Mouse (Mus musculus): Measurements from ENCODE around the gene Ceacam9.

Ceacam9 gene

DNA sequence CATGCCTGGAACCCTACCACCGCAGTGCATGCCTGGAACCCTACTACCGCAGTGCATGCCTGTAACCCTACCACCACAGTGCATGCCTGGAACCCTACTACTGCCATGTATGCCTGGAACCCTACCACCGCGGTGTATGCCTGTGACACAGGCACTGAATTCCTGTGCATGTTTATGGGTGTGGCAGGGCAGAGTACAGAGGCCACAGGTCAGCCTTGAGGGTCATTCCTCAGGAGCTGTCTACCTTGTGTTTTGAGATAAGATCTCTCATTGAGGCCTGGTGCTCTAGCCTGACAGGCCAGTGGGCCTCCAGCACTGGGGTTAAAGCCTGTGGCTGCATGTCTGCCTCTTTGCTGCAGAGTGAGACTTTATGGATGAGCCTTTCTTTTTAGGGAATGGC lies 23.6 kb downstream of the Ceacam9 start:
- DNase-seq = no peak

DNA sequence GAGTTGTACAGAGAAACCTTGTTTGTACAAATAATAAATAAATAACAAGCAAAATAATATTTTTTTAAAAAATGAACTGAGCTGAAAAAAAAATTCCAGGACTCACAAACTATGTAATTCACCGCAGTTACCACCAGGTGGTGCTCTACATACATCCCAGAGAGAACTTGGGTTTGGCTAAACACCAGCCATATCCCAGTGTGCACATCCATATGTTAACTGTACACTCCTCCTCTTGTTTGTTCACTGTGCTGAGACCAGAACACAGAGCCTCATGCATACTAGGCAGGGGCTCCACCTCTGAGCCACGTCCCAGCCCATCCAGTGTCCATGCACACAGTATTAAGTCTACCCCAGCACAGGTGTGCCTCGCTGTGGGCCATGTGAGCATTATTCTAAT lies 24.4 kb downstream of the Ceacam9 start:
- peak; percentile 42 for DNase-seq

DNA sequence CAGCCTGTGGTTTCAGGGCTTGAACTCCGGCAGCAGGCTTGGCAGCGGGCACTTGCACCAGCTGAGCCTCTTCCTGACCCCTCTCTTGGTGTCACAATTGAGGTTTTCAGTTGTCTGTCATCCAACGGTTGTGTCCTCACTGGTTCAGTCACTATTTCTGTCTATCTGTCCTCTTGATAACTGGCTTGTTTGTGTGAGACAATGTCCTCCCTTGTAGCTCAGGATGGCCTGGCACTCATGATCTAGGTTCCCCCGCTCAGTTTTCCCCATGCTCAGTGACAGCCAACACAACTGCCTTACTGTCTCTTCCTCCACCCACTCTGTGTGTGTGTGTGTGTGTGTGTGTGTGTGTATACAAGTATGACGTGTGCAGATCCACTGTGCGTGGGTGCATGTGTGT lies 25.9 kb downstream of the Ceacam9 start:
- DNase-seq = no peak

DNA sequence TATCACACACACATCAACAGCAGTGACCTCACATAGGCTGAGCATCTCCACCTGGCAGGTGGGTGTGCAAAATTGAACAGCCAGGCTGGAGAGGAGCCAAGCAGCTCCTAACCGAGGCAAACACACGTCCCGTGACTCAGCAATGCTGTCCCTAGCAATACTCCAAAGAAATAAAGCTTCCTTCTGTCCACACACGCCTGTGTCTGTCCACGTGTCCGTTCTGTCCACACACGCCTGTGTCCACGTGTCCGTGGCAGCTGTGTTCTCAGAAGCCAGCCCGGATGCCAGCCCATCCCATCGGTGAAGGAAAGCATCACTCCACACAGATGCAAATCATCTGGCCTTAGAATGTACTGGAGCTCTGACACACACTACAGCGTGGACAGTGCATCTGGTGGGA lies 30.3 kb downstream of the Ceacam9 start:
- DNase-seq = no peak

DNA sequence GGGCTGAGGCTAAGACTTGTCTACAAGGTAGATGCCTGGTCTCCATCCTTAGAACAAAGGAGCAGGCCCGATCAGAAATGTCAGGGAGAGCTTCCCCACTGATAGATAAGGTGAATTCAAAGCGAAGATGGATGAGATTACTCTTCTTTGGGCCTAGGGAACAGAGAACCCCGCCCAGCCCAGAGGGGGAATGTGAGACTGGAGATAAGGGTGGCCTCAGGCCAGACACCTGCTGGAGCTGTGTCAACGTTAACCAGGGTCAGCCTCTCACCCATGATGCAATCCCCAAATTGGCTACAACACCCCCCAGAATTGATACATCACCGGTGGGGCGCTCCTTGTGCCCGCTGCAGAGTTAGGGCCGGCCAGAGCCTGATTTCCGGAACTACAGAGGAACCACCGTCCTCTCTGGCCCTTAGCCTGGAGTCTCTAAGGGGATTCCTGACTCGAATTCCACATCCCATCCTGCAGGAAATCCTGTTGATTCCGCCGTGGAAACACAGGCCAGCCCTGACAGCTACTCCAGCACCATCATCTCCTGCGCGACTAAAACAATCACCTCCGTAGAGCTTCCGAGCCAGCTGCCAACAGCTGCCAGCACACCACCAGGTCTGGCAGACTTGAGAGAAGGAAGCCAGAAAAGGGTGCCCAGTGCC lies 33.8 kb downstream of the Ceacam9 start:
- no peak for DNase-seq

DNA sequence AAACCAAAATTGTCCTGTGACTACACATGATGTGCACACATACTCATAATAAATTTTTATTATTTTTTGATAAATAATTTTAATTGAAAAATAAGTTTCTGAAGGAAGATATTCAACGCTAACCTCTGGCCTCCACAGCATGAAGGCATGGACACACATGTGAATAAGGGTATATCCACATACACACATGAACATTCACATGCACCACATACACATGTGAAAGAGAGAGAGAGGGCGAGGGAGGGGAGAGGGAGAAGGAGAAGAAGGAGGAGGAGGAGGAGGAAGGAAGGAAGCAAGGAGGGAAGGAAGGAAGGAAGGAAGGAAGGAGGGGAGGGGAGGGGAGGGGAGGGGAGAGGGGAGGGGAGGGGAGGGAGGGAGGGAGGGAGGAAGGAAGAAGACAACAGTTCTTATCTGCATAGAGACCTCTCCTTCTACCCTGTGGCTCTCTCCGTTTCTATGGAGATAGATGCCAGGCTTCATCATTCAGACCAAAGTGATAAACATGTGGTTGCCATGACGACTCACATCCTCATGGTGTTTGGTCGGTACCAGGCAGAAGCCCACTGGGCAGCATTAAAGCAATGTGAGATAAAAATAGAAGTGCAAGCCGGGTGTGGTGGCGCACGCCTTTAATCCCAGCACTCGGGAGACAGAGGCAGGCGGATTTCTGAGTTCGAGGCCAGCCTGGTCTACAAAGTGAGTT lies 37.3 kb downstream of the Ceacam9 start:
- DNase-seq = no peak

DNA sequence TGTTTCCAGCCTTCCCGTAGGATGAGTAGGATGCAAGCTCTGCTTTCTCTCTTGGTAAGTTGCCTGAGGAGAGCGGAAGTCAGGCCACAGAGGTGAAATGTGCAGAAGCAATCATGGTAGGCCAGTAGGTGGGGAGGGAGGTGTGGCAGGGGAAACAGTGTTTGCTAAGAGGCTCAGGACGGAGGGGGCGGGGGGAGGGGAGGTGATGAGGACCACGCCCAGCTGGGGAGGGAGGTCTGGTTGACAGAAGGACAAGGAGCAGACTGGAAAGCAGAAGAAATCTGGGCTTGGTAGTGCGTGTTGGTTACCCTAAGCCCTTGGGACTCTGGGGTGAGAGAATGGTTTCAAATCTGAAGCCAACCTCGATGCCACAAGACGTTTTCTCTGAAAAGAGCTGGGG lies 38.6 kb downstream of the Ceacam9 start:
- no peak for DNase-seq

DNA sequence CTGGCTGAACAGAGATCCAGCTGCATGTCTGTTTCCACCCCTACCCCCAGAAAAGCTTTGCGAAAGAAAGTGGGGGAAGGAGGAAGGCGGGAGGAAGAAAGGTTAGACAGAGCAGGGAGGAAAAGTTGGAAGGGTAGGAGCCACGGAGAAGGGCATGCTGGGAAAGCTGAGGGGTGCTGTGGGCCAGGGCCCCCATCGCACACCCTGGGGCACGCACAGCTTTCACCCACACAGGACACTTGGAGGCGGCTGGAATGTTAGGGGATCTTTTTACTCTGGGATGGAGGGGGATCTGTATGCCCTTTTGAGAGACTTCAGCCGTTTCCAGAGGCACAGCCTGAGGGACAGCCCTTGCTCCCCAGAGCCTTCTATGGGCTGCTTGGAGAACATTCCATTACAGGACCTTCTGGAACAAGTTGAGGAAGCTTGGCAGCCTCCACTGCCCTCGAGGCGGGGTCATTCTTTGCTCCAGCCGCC lies 39.3 kb downstream of the Ceacam9 start:
- DNase-seq = no peak

DNA sequence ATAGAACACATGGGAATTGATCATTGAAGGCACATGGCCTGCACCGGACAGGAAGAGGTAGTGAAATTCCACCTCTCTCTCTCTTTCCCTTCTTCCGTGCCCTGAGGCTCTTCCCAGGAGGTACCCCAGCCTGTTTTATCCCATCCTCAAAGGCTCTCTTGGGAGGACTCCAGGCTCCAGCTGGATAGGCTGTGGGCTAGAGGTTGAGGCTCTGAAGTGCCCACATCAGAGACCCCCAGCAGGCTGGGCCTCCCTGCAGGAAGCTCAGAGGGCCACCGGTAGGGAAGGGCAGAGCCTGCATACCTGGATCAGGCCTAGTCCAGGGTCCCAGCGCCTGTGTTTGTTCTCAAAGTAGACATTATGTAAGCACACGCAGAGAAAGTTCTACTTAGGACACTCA lies 39.9 kb downstream of the Ceacam9 start:
- DNase-seq = no peak

DNA sequence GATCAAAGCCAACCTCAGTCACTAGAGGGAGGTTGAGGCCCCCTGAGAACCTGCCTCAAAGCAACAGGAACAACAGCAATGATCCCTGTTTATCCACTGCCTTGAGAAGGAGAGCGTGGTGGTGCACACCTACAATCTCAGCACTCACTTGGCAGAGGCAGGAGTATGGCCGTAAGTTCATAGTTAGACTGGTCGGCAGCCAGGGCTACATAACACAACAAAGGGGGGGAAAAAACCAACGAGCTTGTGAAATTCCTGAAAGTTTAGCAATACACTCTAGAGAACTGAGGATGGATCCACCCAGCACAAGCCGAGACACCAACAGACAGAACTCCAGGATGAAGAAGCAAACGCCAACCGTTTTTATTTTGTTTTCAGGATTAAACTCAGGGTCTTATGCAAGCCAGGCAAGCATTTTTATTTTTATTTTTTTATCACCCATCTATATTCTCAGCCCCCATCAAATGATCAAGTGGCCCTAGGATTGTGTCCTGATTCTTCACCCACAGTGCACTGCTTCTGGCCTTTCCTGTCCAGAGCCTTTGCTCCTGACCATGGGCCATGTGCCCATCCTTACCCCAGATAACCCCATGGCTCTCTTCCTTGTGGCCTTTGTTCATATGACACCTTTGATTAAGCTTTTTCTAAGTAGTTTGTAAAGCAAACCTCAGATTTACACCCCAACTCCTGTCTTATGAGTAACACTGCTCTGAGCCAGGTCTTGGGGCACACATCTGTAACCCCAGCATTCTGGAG lies 41.9 kb downstream of the Ceacam9 start:
- no peak for DNase-seq

DNA sequence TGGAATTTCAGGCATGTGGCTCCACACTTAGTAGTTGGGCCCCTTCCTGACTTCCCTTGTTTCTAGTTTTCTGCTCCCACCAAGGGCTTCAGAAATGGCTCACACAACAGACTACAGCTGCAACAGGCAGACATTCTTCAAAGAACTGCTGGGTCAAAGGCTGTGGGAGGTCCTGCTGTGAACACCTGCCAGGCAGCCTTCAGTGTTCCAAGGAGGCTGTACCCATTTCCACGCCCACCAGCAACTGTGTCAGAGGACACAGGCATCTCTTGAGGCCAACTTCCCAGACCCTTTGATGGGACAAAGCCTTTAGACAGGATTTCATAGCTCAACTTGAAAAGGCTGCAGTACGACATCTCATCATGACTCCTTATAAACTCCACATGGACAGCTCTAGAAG lies 44.7 kb downstream of the Ceacam9 start:
- DNase-seq = no peak
